In genomic region chr2:102212096-102212495, GRCm38 (mm10) we compare ENCODE assay signal across 21 mouse cellular contexts. TPM values are rescaled to one million over a fixed set of nuclear protein-coding genes. Genes with fewer than 3 reads are reported as not detected.
DNase-seq lines count a peak whose midpoint lies in the region; ATAC-seq lines count a peak whose summit lies in the region.
"Had no signal": no experiment of that assay in that cellular context is flagged by ENCODE, and none has a peak within 500 bp of the region (broad histone marks: within the 10 kb centered on the region; RNA-seq: fewer than 3 reads in every experiment).

No protein-coding gene starts in this region.

- no peaks in the 10 kb centered on the region; the same call in none of the 2 replicates for H3K4me1 ChIP-seq in kidney, embryonic 14.5 days (ENCODE audit: control insufficient read depth, insufficient read depth, low read length)
- peaks cover 6% of the 10 kb centered on the region for H3K4me1 ChIP-seq in limb, embryonic 11.5 days (ENCODE audit: control insufficient read depth, insufficient read depth, low read length)
- H3K4me1 ChIP-seq: liver, embryonic 15.5 days had no signal

- no peak overlapping the region for H3K27ac ChIP-seq in kidney, embryonic 14.5 days (ENCODE audit: low read depth, low read length)
- peak overlapping the region; percentile 42 for H3K27ac ChIP-seq in limb, embryonic 11.5 days (replicated peaks; ENCODE audit: low read depth, low read length)
- H3K27ac ChIP-seq: forebrain, embryonic 12.5 days; heart, adult 2 months; layer of hippocampus, adult 2 months; limb, embryonic 15.5 days; liver, embryonic 15.5 days had no signal

- no peak for DNase-seq in kidney, postnatal 36 days
- peak; percentile 63 for DNase-seq in adipocyte (ENCODE audit: low spot score)
- peak; percentile 44 for DNase-seq in embryo, embryonic 11 days
- DNase-seq in limb, embryonic 11.5 days (ENCODE audit: low spot score), result peak; percentile 40
- DNase-seq in B cell, adult 2 months, result no peak
- no peak for DNase-seq in retina, embryonic 14.5 days (ENCODE audit: low spot score)
- DNase-seq in right cerebral cortex, postnatal 4 days, result no peak
- DNase-seq: adrenal gland, adult 2 months; cerebellum, adult 2 months; cerebellum, postnatal 36 days; gastrocnemius, postnatal 14 days; heart, adult 2 months; heart, postnatal 4 days; kidney, adult 2 months had no signal

- no peaks in the 10 kb centered on the region for H3K9me3 ChIP-seq in kidney, embryonic 14.5 days (ENCODE audit: control insufficient read depth, low read length)
- no peaks in the 10 kb centered on the region for H3K9me3 ChIP-seq in limb, embryonic 11.5 days (ENCODE audit: control insufficient read depth, low read length)
- H3K9me3 ChIP-seq: forebrain, embryonic 12.5 days; limb, embryonic 15.5 days; liver, embryonic 15.5 days had no signal

- WGBS in kidney, embryonic 14.5 days, result 7% methylated on average over 4 of the region's 4 CpGs
- WGBS in limb, embryonic 11.5 days, result 8% methylated on average over 4 of the region's 4 CpGs

- ATAC-seq in kidney, embryonic 14.5 days (ENCODE audit: low FRiP score, low TSS enrichment), result peak; percentile 46; the same call in 1 of the 2 replicates
- ATAC-seq in limb, embryonic 11.5 days (ENCODE audit: insufficient number of reproducible peaks, low FRiP score, low TSS enrichment, low read depth), result peak; percentile 47; the same call in 1 of the 2 replicates
- ATAC-seq: hindbrain, embryonic 16.5 days; midbrain, embryonic 16.5 days had no signal

- no peaks in the 10 kb centered on the region for H3K36me3 ChIP-seq in kidney, embryonic 14.5 days (ENCODE audit: control insufficient read depth, insufficient read depth, low read length)
- H3K36me3 ChIP-seq in limb, embryonic 11.5 days (ENCODE audit: control insufficient read depth, insufficient read depth, low read length), result no peaks in the 10 kb centered on the region
- H3K36me3 ChIP-seq: forebrain, embryonic 12.5 days; limb, embryonic 15.5 days; liver, embryonic 15.5 days had no signal

- no peak overlapping the region for H3K9ac ChIP-seq in kidney, embryonic 14.5 days (ENCODE audit: low read depth, low read length)
- no peak overlapping the region for H3K9ac ChIP-seq in limb, embryonic 11.5 days (ENCODE audit: low read length)
- H3K9ac ChIP-seq: forebrain, embryonic 12.5 days; limb, embryonic 15.5 days; liver, embryonic 15.5 days had no signal

- no peaks in the 10 kb centered on the region; the same call in 1 of the 2 replicates for H3K27me3 ChIP-seq in kidney, embryonic 14.5 days (ENCODE audit: control insufficient read depth, insufficient read depth, low read length)
- no peaks in the 10 kb centered on the region for H3K27me3 ChIP-seq in limb, embryonic 11.5 days (ENCODE audit: control insufficient read depth, insufficient read depth, low read length)
- H3K27me3 ChIP-seq: forebrain, embryonic 12.5 days; limb, embryonic 15.5 days; liver, embryonic 15.5 days had no signal

- no peak overlapping the region for H3K4me3 ChIP-seq in kidney, embryonic 14.5 days (ENCODE audit: low read length)
- no peak overlapping the region for H3K4me3 ChIP-seq in limb, embryonic 11.5 days (ENCODE audit: low read depth, low read length)
- H3K4me3 ChIP-seq: forebrain, embryonic 12.5 days; heart, adult 2 months; layer of hippocampus, adult 2 months; limb, embryonic 15.5 days; liver, embryonic 15.5 days had no signal

- H3K4me2 ChIP-seq in kidney, embryonic 14.5 days (replicated peaks; ENCODE audit: low read depth, low read length), result no peak overlapping the region; the same call in 1 of the 2 replicates
- peak overlapping the region; percentile 10; the same call in 1 of the 2 replicates for H3K4me2 ChIP-seq in limb, embryonic 11.5 days (ENCODE audit: low read depth, severe bottlenecking)
- H3K4me2 ChIP-seq: forebrain, embryonic 12.5 days; limb, embryonic 15.5 days; liver, embryonic 15.5 days had no signal

RNA-seq across cellular contexts. Expression of gene Ldlrad3, which starts 25.9 kb away (rescaled TPM):
- polyA plus RNA-seq in kidney, embryonic 14.5 days (2014; fragmentation: Nextera tagmentation; extraction: Ambion mirVana), result 19.0 and 39.2 TPM in 2 replicates
- polyA plus RNA-seq in limb, embryonic 11.5 days (2014; fragmentation: Nextera tagmentation; extraction: Ambion mirVana), result 57.5 and 62.1 TPM in 2 replicates

Comparison
In these comparisons a context has a peak if more than half of its experiments do, and no peak if none do; other contexts are left out.
1. DNase-seq: peak in adipocyte (single experiment), embryo, embryonic 11 days (single experiment) and limb, embryonic 11.5 days (single experiment); none in kidney, postnatal 36 days (0 of 2), B cell, adult 2 months (0 of 2), retina, embryonic 14.5 days (single experiment) and right cerebral cortex, postnatal 4 days (single experiment).